Mouse (Mus musculus) liver, embryonic 11.5 days (tissue): ENCODE data around the gene Etnk2. TPM values are rescaled to one million over a fixed set of nuclear protein-coding genes. Genes with fewer than 3 reads are reported as not detected.

ENCODE experiments used
- ATAC-seq: fragments of 200-750 bp; cut with Nextera tagmentation; replicated peaks from 2 replicates; pipeline ENCODE4 v1.8.0; 2017; ENCODE audit warnings: moderate number of reproducible peaks, mild to moderate bottlenecking, moderate TSS enrichment, moderate library complexity; ENCODE audit not compliant: low FRiP score
- DNase-seq: peaks from one replicate; pipeline ENCODE4 v3.0.0-alpha.2; 2017; ENCODE audit warnings: low spot score
- H3K27ac ChIP-seq: fragments of 300-500 bp; sonication (generic); 2 replicates; pipeline ENCODE4 v1.5.1; 2014; ENCODE audit warnings: mild to moderate bottlenecking, low read depth, low read length, control low read depth
- H3K27me3 ChIP-seq: fragments of 300-500 bp; sonication (generic); replicated peaks from 2 replicates; pipeline ENCODE4 v1.6.1; 2014; ENCODE audit warnings: low read length, mixed read lengths; ENCODE audit not compliant: control insufficient read depth, insufficient read depth
- H3K36me3 ChIP-seq: fragments of 300-500 bp; sonication (generic); 2 replicates; pipeline ENCODE4 v1.6.1; 2014; ENCODE audit warnings: mild to moderate bottlenecking, low read length, moderate library complexity, mixed read lengths; ENCODE audit not compliant: control insufficient read depth, insufficient read depth
- H3K4me1 ChIP-seq: fragments of 300-500 bp; sonication (generic); replicated peaks from 2 replicates; pipeline ENCODE4 v1.6.1; 2014; ENCODE audit warnings: low read length, mixed read lengths; ENCODE audit not compliant: control insufficient read depth, insufficient read depth
- H3K4me2 ChIP-seq: fragments of 300-500 bp; sonication (generic); 2 replicates; pipeline ENCODE4 v1.6.1; 2014; ENCODE audit warnings: mild to moderate bottlenecking, control low read depth, moderate library complexity
- H3K4me3 ChIP-seq: fragments of 300-500 bp; sonication (generic); 2 replicates; pipeline ENCODE4 v1.5.1; 2014; ENCODE audit warnings: low read depth, low read length, control low read depth
- H3K9ac ChIP-seq: fragments of 300-500 bp; sonication (generic); 2 replicates; pipeline ENCODE4 v1.6.1; 2014; ENCODE audit warnings: low read depth, low read length, control low read depth
- H3K9me3 ChIP-seq: fragments of 300-500 bp; sonication (generic); 2 replicates; pipeline ENCODE4 v1.6.1; 2016; ENCODE audit warnings: low read length, inconsistent platforms, mixed read lengths; ENCODE audit not compliant: control insufficient read depth
- WGBS: fragments of 180-500 bp; shearing (Covaris S2); extraction: QIAGEN DNeasy Blood & Tissue Kit; methylation state at CpG from one replicate; pipeline ENCODE4 v1.1.7; 2014; 5-methylcytosine and 5-hydroxymethylcytosine counted together
- polyA plus RNA-seq: library from polyadenylated mRNA; unstranded; fragments of >200 nt; fragmentation: Nextera tagmentation; extraction: Ambion mirVana; gene quantifications from 2 replicates; pipeline ENCODE4 v1.2.1, GENCODE M21; 2014

Gene Etnk2
- 4.5 and 5.8 TPM in 2 replicates for polyA plus RNA-seq

DNA sequence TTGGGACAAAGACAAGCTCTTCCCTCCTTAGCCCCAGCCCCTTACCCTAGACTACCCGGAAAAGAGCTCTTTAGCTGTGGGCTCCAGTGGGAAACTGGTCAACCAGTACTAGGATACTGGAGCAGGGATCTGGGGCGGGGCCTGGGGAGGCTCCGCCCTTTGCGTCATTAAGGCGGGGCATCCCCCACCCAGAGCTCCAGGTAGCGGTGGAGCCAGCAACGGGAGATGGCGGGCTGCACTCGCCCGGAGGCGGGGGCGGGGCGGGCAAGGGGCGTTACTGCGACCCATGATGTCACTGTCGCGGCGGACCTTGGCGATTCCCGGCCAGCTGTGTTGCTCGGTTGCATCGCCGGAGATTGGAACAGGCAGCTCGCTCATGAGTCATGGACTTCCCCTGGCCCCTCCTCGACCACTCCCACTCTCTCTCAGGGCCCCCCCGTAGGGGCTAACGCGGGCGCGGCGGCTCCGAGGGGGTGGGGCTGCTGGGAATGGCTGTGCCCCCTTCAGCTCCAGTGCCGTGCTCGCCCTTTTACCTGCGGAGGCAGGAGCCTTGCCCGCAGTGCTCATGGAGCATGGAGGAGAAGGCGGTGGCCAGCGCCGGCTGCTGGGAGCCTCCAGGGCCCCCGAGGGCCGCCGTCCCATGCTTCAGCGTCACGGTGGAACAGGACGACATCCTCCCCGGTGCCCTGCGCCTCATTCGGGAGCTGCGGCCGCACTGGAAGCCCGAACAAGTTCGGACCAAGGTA, at the start of gene Etnk2:
TSS of gene Etnk2 (plus strand) at position 297 of the 746 bp plus-strand sequence.
- ATAC-seq = peak; percentile 66
- Histone ChIP-seq H3K4me3 (peak within 1 kb of the TSS; percentile 63), H3K27me3 (peaks cover 51% of the 10 kb centered on the region), H3K4me1 (peaks cover 14% of the 10 kb centered on the region), H3K27ac (no peak within 1 kb of the TSS), H3K9me3 (no peaks in the 10 kb centered on the region), H3K9ac (0 out of 2 replicates have a peak within 1 kb of the TSS, but pooled peaks have one; percentile 37), H3K36me3 (no peaks in the 10 kb centered on the region), H3K4me2 (peak within 1 kb of the TSS; percentile 97)
- WGBS = under 1% methylated on average over 51 of the region's 52 CpGs
- peak; percentile 82 for DNase-seq

DNA sequence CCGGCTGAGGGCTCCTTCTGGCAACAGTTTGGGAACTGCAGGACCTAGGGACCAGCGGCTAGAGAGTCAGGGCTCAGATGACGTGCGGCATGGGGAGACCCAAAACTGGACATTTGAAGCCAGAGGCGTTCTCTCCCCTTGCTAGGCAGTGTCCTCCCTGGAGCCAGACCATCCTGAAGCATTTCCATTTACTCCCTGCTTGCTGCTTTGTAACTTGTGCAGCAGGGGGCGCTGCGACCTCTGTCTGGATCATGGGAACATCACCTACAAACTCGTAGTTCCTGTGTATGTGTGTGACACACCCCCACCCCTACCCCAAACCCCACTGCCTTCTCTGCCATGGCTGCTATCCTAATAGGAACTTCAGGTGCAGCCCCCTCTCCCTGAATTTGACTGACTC, 49.0 kb upstream of the Etnk2 start:
- Histone ChIP-seq H3K4me3 (no peak overlapping the region), H3K9me3 (no peaks in the 10 kb centered on the region), H3K27me3 (no peaks in the 10 kb centered on the region), H3K36me3 (no peaks in the 10 kb centered on the region), H3K4me2 (no peak overlapping the region), H3K4me1 (peaks cover 8% of the 10 kb centered on the region), H3K9ac (no peak overlapping the region), H3K27ac (no peak overlapping the region)
- DNase-seq (no peak), ATAC-seq (no peak)
- WGBS = 27% methylated on average over 8 of the region's 8 CpGs

DNA sequence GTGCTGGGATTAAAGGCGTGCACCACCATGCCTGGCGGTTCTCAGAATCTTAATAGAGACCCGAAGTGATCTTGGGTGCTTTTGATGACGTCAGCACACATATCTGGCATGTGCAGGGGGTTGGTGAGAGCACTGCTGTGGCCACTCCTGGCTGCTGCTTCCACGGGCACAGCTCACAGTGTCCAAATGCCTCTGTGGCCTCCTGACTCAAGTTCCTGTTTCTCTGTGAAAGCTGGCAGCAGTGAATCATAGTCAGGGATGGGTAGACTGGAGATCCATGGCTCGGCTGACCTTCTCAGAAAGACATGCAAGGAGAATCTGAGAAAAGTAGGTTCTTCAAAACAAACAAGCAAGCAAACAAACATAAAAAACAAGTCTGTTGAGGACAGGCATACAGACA, 47.6 kb upstream of the Etnk2 start:
- H3K36me3 ChIP-seq = no peaks in the 10 kb centered on the region
- no peak overlapping the region for H3K27ac ChIP-seq
- DNase-seq (no peak), ATAC-seq (no peak)
- H3K4me1 ChIP-seq = peaks cover 6% of the 10 kb centered on the region
- H3K4me2 ChIP-seq = no peak overlapping the region
- no peaks in the 10 kb centered on the region for H3K9me3 ChIP-seq
- no peak overlapping the region for H3K9ac ChIP-seq
- no peaks in the 10 kb centered on the region for H3K27me3 ChIP-seq
- WGBS = 69% methylated on average over 6 of the region's 6 CpGs
- H3K4me3 ChIP-seq = no peak overlapping the region

DNA sequence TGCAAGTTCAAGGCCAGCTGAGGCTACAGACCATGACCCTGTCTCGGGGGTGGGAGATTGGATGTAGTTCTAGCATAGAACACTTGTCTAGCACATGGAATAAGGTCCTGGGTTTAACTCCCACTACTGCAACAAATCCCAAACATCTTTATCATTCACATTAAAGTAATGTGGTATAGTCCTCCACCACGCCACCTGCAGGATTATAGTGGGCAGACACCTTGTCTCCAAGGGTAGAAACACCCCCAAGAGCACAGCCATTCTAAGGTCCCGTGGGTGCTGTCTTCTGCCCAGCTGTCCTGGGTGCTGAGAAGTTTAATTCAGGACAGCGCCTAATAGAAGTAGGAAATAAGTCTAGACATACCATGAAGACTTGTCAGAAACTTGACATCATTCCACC, 46.8 kb upstream of the Etnk2 start:
- Histone ChIP-seq H3K27me3 (no peaks in the 10 kb centered on the region), H3K4me1 (peaks cover 6% of the 10 kb centered on the region), H3K9ac (no peak overlapping the region), H3K36me3 (no peaks in the 10 kb centered on the region), H3K27ac (no peak overlapping the region), H3K4me2 (no peak overlapping the region), H3K4me3 (no peak overlapping the region), H3K9me3 (no peaks in the 10 kb centered on the region)
- no peak for DNase-seq
- WGBS = 75% methylated on average over 4 of the region's 4 CpGs
- no peak for ATAC-seq

DNA sequence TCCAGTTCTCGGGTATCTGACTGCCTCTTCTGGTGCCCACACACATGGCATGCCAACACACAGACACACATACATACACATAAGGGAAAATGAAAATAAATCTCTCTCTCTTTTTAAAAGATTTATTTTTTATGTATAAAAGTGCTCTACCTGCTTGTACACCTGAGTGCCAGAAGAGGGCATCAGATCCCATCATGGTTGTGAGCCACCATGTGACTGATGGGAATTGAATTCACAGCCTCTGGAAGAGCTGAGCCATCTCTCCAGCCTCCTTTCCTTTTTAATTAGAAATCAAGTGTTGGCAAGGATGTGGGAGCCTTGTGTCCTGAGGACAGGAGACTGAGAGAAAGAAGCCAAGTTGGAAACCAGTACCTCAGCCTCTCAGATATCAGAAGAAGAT, 46.2 kb upstream of the Etnk2 start:
- no peak overlapping the region for H3K27ac ChIP-seq
- DNase-seq (no peak), ATAC-seq (no peak)
- H3K27me3 ChIP-seq = no peaks in the 10 kb centered on the region
- 68% methylated on average over 1 of the region's 1 CpGs for WGBS
- H3K9me3 ChIP-seq = no peaks in the 10 kb centered on the region
- H3K36me3 ChIP-seq = no peaks in the 10 kb centered on the region
- H3K4me1 ChIP-seq = peaks cover under 1% of the 10 kb centered on the region
- H3K4me2 ChIP-seq = no peak overlapping the region
- no peak overlapping the region for H3K4me3 ChIP-seq
- H3K9ac ChIP-seq = no peak overlapping the region

DNA sequence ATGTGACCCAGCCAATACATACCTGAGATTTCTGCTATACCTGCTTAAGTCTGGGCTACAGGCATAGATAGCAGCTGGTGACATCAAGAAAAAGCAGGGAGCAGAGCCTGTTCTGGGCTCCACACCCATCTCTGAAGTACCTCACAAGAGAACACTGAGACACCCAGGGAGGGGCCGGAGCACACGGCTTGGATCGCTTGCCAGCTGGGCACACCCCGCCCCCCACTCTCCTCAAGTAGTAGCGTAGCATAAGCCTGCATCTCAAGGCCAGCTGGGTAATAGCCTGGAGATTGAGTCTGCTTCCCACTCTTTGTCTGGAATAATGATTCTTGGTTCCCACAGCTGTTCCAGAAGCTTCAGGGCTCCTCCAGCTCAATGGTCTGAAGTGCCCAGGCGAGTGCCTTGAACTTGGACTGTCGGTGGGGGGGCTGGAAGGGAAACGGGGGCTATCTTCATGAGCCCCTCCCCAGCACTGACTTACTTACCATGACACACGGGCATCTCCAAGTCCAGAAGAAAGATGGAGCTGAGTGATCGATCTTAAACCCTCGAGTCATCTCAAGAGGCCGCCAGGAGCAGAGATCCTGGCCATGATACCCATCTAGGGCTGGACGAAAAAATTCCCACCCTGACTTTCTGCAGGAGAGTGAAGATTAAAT, 42.0 kb upstream of the Etnk2 start, which contains the start of gene Kiss1:
TSS of gene Kiss1 (plus strand) at position 609 of the 659 bp plus-strand sequence.
- no peaks in the 10 kb centered on the region for H3K9me3 ChIP-seq
- no peaks in the 10 kb centered on the region for H3K4me1 ChIP-seq
- no peaks in the 10 kb centered on the region for H3K27me3 ChIP-seq
- H3K9ac ChIP-seq = no peak within 1 kb of the TSS
- no peak within 1 kb of the TSS for H3K27ac ChIP-seq
- no peak within 1 kb of the TSS for H3K4me2 ChIP-seq
- H3K36me3 ChIP-seq = no peaks in the 10 kb centered on the region
- DNase-seq (no peak), ATAC-seq (no peak)
- H3K4me3 ChIP-seq = no peak within 1 kb of the TSS
- WGBS = 80% methylated on average over 13 of the region's 13 CpGs

DNA sequence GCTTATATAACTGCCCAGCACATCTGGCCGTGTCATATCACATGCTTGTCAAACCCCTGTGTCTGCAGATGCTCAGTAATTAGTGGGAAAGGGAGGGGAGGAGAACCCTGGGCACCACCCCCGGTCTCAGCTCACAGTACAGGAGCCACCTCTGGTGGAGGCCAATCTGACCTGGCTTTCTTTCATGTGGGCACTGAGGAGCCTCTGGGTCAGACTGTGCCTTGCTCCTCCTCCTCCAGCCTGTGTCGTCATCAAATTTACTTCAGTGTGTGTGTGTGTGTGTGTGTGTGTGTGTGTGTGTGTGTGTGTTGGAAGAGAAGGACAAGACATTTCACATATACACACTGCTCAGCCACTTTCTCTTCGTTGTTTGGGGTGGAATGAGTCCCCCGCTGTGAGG, 40.0 kb upstream of the Etnk2 start:
- no peak for ATAC-seq

DNA sequence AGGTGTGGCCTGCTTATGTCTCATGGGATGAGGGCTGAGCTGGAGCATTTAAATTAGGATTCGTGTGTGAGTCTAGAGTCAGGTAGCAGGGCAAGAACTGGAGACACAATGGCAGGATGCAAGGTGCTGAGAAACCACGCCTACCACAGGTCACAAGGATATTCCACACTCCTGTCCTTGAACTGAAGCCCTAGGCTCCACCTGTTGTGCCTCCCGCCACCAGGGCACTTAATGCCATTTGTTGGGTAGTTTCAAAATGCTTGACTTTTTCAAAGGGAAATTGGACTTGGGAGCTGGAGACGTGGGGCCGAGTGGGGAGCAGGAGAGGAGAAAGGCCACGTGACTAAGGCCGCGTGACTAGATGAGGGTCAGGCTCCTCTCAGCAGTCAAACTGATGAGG, 37.4 kb upstream of the Etnk2 start:
- 81% methylated on average over 8 of the region's 8 CpGs for whole genome bisulfite sequencing
- H3K4me1 ChIP-seq = no peaks in the 10 kb centered on the region
- ATAC-seq (no peak), DNase-seq (no peak)
- no peaks in the 10 kb centered on the region for H3K36me3 ChIP-seq
- H3K9ac ChIP-seq = no peak overlapping the region
- H3K4me2 ChIP-seq = no peak overlapping the region
- H3K4me3 ChIP-seq = no peak overlapping the region
- peaks cover 31% of the 10 kb centered on the region for H3K27me3 ChIP-seq
- no peaks in the 10 kb centered on the region for H3K9me3 ChIP-seq
- H3K27ac ChIP-seq = no peak overlapping the region

More for the DNA sequence above, 40.0 kb upstream of the Etnk2 start:
- H3K9ac ChIP-seq = no peak overlapping the region
- H3K27ac ChIP-seq = no peak overlapping the region
- no peaks in the 10 kb centered on the region for H3K9me3 ChIP-seq
- DNase-seq = no peak
- H3K4me2 ChIP-seq = no peak overlapping the region
- 49% methylated on average over 5 of the region's 5 CpGs for WGBS
- H3K36me3 ChIP-seq = no peaks in the 10 kb centered on the region
- no peaks in the 10 kb centered on the region for H3K4me1 ChIP-seq
- H3K27me3 ChIP-seq = peaks cover 9% of the 10 kb centered on the region
- no peak overlapping the region for H3K4me3 ChIP-seq

DNA sequence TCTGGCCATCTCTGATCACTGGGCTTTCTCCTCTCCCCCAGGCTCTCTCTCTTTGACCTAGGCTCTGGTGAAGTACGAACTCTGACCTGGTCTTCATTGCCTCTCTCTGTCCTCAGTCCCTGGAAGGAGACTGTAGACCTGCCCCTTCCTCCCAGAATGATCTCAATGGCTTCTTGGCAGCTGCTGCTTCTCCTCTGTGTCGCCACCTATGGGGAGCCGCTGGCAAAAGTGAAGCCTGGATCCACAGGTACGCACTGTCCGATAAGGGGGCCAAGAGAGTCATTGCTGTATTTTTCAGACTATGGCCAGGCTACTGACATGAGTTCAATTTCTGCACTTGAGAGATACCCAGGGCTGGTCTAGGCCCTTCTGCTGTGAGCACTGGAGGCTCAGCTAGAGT, 36.3 kb upstream of the Etnk2 start:
- H3K27me3 ChIP-seq = peaks cover 38% of the 10 kb centered on the region
- H3K4me2 ChIP-seq = no peak overlapping the region
- no peaks in the 10 kb centered on the region for H3K4me1 ChIP-seq
- no peak overlapping the region for H3K9ac ChIP-seq
- no peak for ATAC-seq
- no peak overlapping the region for H3K27ac ChIP-seq
- no peaks in the 10 kb centered on the region for H3K36me3 ChIP-seq
- H3K4me3 ChIP-seq = no peak overlapping the region
- DNase-seq = no peak
- 48% methylated on average over 5 of the region's 5 CpGs for WGBS
- no peaks in the 10 kb centered on the region for H3K9me3 ChIP-seq
